Mouse (Mus musculus) MEL (cell line): ENCODE measurements around the gene Coro1a. TPM values are rescaled to one million over a fixed set of nuclear protein-coding genes. Genes with fewer than 3 reads are reported as not detected.

Experiments
- DNase-seq: peaks from one replicate; pipeline ENCODE4 v3.0.0; 2011; ENCODE audit warnings: low read depth, low spot score
- H3K27ac ChIP-seq: 2 replicates; pipeline ENCODE4 v1.5.1; 2012; ENCODE audit warnings: low read depth, mild to moderate bottlenecking, control low read depth, low read length, moderate library complexity; ENCODE audit not compliant: control insufficient read depth
- H3K27me3 ChIP-seq, 2 experiments: fragments of 150-350 bp in 1 of 2; sonication (generic) in 1 of 2; 2 replicates each; pipeline ENCODE4 v1.6.1; 2012; ENCODE audit warnings: low read length in 2 of 2, mild to moderate bottlenecking in 2 of 2, improper control_type of control experiment in 1 of 2, moderate library complexity in 1 of 2; ENCODE audit not compliant: insufficient read depth in 2 of 2, control insufficient read depth in 1 of 2
- H3K36me3 ChIP-seq, 2 experiments: 2 replicates each; pipeline ENCODE4 v1.6.1; 2012 to 2014; ENCODE audit warnings: low read length in 2 of 2, improper control_type of control experiment in 1 of 2, inconsistent platforms in 1 of 2, mild to moderate bottlenecking in 1 of 2; ENCODE audit not compliant: insufficient read depth in 2 of 2, control insufficient read depth in 1 of 2
- H3K4me1 ChIP-seq, 2 experiments: fragments of 150-350 bp in 1 of 2; sonication (generic) in 1 of 2; 2 replicates each; pipeline ENCODE4 v1.6.1; 2012; ENCODE audit warnings: low read length in 2 of 2, improper control_type of control experiment in 1 of 2, mild to moderate bottlenecking in 1 of 2; ENCODE audit not compliant: insufficient read depth in 2 of 2, control insufficient read depth in 1 of 2
- H3K4me3 ChIP-seq, 2 experiments: fragments of 150-350 bp in 1 of 2; sonication (generic) in 1 of 2; 2 replicates each; pipeline ENCODE4 v1.5.1; 2012; ENCODE audit warnings: low read depth in 2 of 2, low read length in 2 of 2, mild to moderate bottlenecking in 2 of 2, moderate library complexity in 2 of 2, control low read depth in 1 of 2, improper control_type of control experiment in 1 of 2; ENCODE audit not compliant: control insufficient read depth in 1 of 2, insufficient read depth in 1 of 2
- H3K79me2 ChIP-seq: 2 replicates; pipeline ENCODE4 v1.6.1; 2012; ENCODE audit warnings: mild to moderate bottlenecking, low read length, moderate library complexity; ENCODE audit not compliant: control insufficient read depth, poor library complexity, insufficient read depth
- H3K9ac ChIP-seq: 2 replicates; pipeline ENCODE4 v1.6.1; 2012; ENCODE audit warnings: low read depth, mild to moderate bottlenecking, control low read depth, low read length, moderate library complexity; ENCODE audit not compliant: control insufficient read depth, poor library complexity, severe bottlenecking
- H3K9me3 ChIP-seq: fragments of 150-350 bp; sonication (generic); replicated peaks from 2 replicates; pipeline ENCODE4 v1.6.1; 2012; ENCODE audit warnings: mild to moderate bottlenecking, low read length, improper control_type of control experiment, moderate library complexity; ENCODE audit not compliant: insufficient read depth
- CHD1 ChIP-seq: IDR thresholded peaks from 2 replicates; pipeline ENCODE4 v1.6.1; 2012; ENCODE audit warnings: low read depth, mild to moderate bottlenecking, inconsistent platforms, low read length, improper control_type of control experiment
- CHD2 ChIP-seq: IDR thresholded peaks from 2 replicates; pipeline ENCODE4 v1.6.1; 2011; ENCODE audit warnings: low read length, improper control_type of control experiment
- EP300 ChIP-seq, 2 experiments: IDR thresholded peaks; 2 replicates each; pipeline ENCODE4 v1.6.1; 2011; ENCODE audit warnings: improper control_type of control experiment in 2 of 2, low read length in 2 of 2, low read depth in 1 of 2, mild to moderate bottlenecking in 1 of 2
- ETS1 ChIP-seq: IDR thresholded peaks from 2 replicates; pipeline ENCODE4 v1.6.1; 2012; ENCODE audit warnings: low read depth, mild to moderate bottlenecking, inconsistent platforms, low read length, improper control_type of control experiment, moderate library complexity
- GABPA ChIP-seq: IDR thresholded peaks from 2 replicates; pipeline ENCODE4 v1.6.1; 2012; ENCODE audit warnings: low read depth, mild to moderate bottlenecking, inconsistent platforms, low read length, improper control_type of control experiment, moderate library complexity
- JUND ChIP-seq: IDR thresholded peaks from 2 replicates; pipeline ENCODE4 v1.6.1; 2011; ENCODE audit warnings: low read depth, mild to moderate bottlenecking, improper control_type of control experiment, low read length
- MAFK ChIP-seq: IDR thresholded peaks from 2 replicates; pipeline ENCODE4 v1.6.1; 2011; ENCODE audit warnings: low read depth, mild to moderate bottlenecking, low read length, improper control_type of control experiment, borderline replicate concordance
- MAX ChIP-seq: IDR thresholded peaks from 2 replicates; pipeline ENCODE4 v1.6.1; 2011; ENCODE audit warnings: low read length, improper control_type of control experiment
- MEF2A ChIP-seq: IDR thresholded peaks from 2 replicates; pipeline ENCODE4 v1.6.1; 2014; ENCODE audit warnings: low read depth, mild to moderate bottlenecking, inconsistent platforms, low read length, improper control_type of control experiment; ENCODE audit not compliant: poor library complexity, insufficient replicate concordance, severe bottlenecking; ENCODE audit errors: extremely low read depth
- MXI1 ChIP-seq: IDR thresholded peaks from 2 replicates; pipeline ENCODE4 v1.6.1; 2011; ENCODE audit warnings: mild to moderate bottlenecking, low read depth, low read length, improper control_type of control experiment
- NRF1 ChIP-seq: IDR thresholded peaks from 2 replicates; pipeline ENCODE4 v1.6.1; 2014; ENCODE audit warnings: low read depth, mild to moderate bottlenecking, inconsistent platforms, low read length, improper control_type of control experiment, moderate library complexity; ENCODE audit not compliant: poor library complexity, insufficient read depth, severe bottlenecking
- RAD21 ChIP-seq: IDR thresholded peaks from 2 replicates; pipeline ENCODE4 v1.6.1; 2011; ENCODE audit warnings: mild to moderate bottlenecking, low read depth, low read length, improper control_type of control experiment
- RCOR1 ChIP-seq: IDR thresholded peaks from 2 replicates; pipeline ENCODE4 v1.6.1; 2012; ENCODE audit warnings: low read depth, mild to moderate bottlenecking, inconsistent platforms, low read length, improper control_type of control experiment
- SIN3A ChIP-seq: IDR thresholded peaks from 2 replicates; pipeline ENCODE4 v1.6.1; 2012; ENCODE audit warnings: low read length, improper control_type of control experiment, inconsistent platforms
- TAL1 ChIP-seq: IDR thresholded peaks from 2 replicates; pipeline ENCODE4 v1.6.1; 2012; ENCODE audit warnings: mild to moderate bottlenecking, inconsistent platforms, low read length, moderate library complexity, mixed read lengths
- TBP ChIP-seq: IDR thresholded peaks from 2 replicates; pipeline ENCODE4 v1.8.0; 2011; ENCODE audit warnings: low read depth, low read length, improper control_type of control experiment
- UBTF ChIP-seq: IDR thresholded peaks from 2 replicates; pipeline ENCODE4 v1.6.1; 2012; ENCODE audit warnings: low read depth, mild to moderate bottlenecking, inconsistent platforms, low read length, improper control_type of control experiment, moderate library complexity, borderline replicate concordance; ENCODE audit not compliant: insufficient read depth
- USF2 ChIP-seq, 2 experiments: IDR thresholded peaks; 2 replicates each; pipeline ENCODE4 v1.6.1; 2011 to 2012; ENCODE audit warnings: improper control_type of control experiment in 2 of 2, low read length in 2 of 2, borderline replicate concordance in 1 of 2, inconsistent platforms in 1 of 2, low read depth in 1 of 2, mild to moderate bottlenecking in 1 of 2; ENCODE audit not compliant: insufficient read depth in 1 of 2
- ZKSCAN1 ChIP-seq: IDR thresholded peaks from 2 replicates; pipeline ENCODE4 v1.6.1; 2012; ENCODE audit warnings: low read depth, mild to moderate bottlenecking, inconsistent platforms, low read length, improper control_type of control experiment, moderate library complexity
- polyA plus RNA-seq, 2 experiments: library from polyadenylated mRNA; stranded (reverse) in 1 of 2; unstranded in 1 of 2; fragments of >175 nt in 1 of 2; fragments of >200 nt in 1 of 2; gene quantifications; 2 replicates each; pipeline versions ENCODE4 v1.2.1 to v1.2.4; 2012; ENCODE audit warnings: low replicate concordance in 2 of 2, low read depth in 1 of 2; ENCODE audit not compliant: insufficient read length in 2 of 2, insufficient read depth in 1 of 2, missing spikeins in 1 of 2
- total RNA-seq: library from RNA; depleted of rRNA; stranded (reverse); fragments of 300-350 nt; gene quantifications from 2 replicates; pipeline ENCODE4 v1.2.3, GENCODE M21; 2012

Coro1a gene
- total and polyA plus RNA-seq, 3 experiments, result 195 to 204 TPM; not detected in 1

- H3K9me3 ChIP-seq, result no peaks in the 10 kb centered on the region
- H3K4me1 ChIP-seq, result no peaks in the 10 kb centered on the region
- H3K79me2 ChIP-seq, result no peaks in the 10 kb centered on the region
- peaks cover 0 to 8% of the 10 kb centered on the region in 2 experiments; a peak in 1 of 4 replicates for H3K27me3 ChIP-seq
- peak; percentile 45 for DNase-seq
- no peak overlapping the region for H3K9ac ChIP-seq
- no peak overlapping the region for H3K27ac ChIP-seq
- TF ChIP-seq JUND (no peak), MAX (no peak), USF2 (IDR thresholded peaks at IDR 0.05; ENCODE audit: borderline replicate concordance in 1 of 2, insufficient read depth in 1 of 2, low read depth in 1 of 2, low read length in 2 of 2) (no peak), TAL1 (peak; percentile 39), ETS1 (no peak), NRF1 (no peak), MXI1 (no peak), UBTF (no peak), CHD2 (no peak), RCOR1 (peak; percentile 59; the same call in 1 of the 2 replicates), EP300 (IDR thresholded peaks at IDR 0.05; ENCODE audit: low read depth in 1 of 2, low read length in 2 of 2) (no peak), GABPA (no peak), CHD1 (no peak), SIN3A (no peak), MAFK (no peak), MEF2A (no peak), RAD21 (no peak)
- TF ChIP-seq, all 39 proteins: peak for 2
- Histone ChIP-seq H3K4me3 (no peak overlapping the region), H3K36me3 (no peaks in the 10 kb centered on the region)
These were observed 17.5 kb upstream of the Coro1a start for GRCm38 (mm10) chr7:126725077-126725476.

- DNase-seq, result peak; percentile 52
- H3K9me3 ChIP-seq, result no peaks in the 10 kb centered on the region
- H3K4me3 ChIP-seq, result no peak overlapping the region
- H3K36me3 ChIP-seq, result no peaks in the 10 kb centered on the region
- H3K27me3 ChIP-seq, result peaks cover 0 to 3% of the 10 kb centered on the region in 2 experiments; a peak in 2 of 4 replicates
- H3K9ac ChIP-seq, result no peak overlapping the region
- H3K4me1 ChIP-seq, result no peaks in the 10 kb centered on the region
- TF ChIP-seq TBP, result 0 out of 2 replicates have a peak, but pooled peaks have one; percentile 43
- TF ChIP-seq ZKSCAN1, result no peak
- H3K27ac ChIP-seq, result no peak overlapping the region
- H3K79me2 ChIP-seq, result no peaks in the 10 kb centered on the region
These were observed 14.0 kb upstream of the Coro1a start for GRCm38 (mm10) chr7:126721635-126722034.
